Mouse (Mus musculus) monocyte, adult 5-6 weeks (primary cell): Measurements from ENCODE around the gene Cdkal1. TPM values are rescaled to one million over a fixed set of nuclear protein-coding genes. Genes with fewer than 3 reads are reported as not detected.

ENCODE experiments used
- ATAC-seq: fragments of 153-309, 156-312 bp; replicated peaks from 2 replicates; pipeline ENCODE4 v1.8.0; 2017; ENCODE audit warnings: mild to moderate bottlenecking; ENCODE audit not compliant: low TSS enrichment, insufficient number of reproducible peaks, severe bottlenecking, poor library complexity, low FRiP score
- total RNA-seq: library from RNA; stranded (forward); fragments of 200-1000, 200-491, 200-594 nt; gene quantifications from 3 replicates; pipeline ENCODE4 v1.2.3, GENCODE M21; 2017

Cdkal1 gene
- total RNA-seq, 1 experiment from 2014 or later = 60.5 TPM

- no peak for ATAC-seq
These were observed 191.6 kb downstream of the Cdkal1 start for GRCm38 (mm10) chr13:29663908-29664307.

- ATAC-seq = no peak
These were observed 199.6 kb downstream of the Cdkal1 start for GRCm38 (mm10) chr13:29655841-29656365.

- ATAC-seq = no peak
These were observed 202.1 kb downstream of the Cdkal1 start for GRCm38 (mm10) chr13:29653407-29653806.

- ATAC-seq = no peak
These were observed 202.7 kb downstream of the Cdkal1 start for GRCm38 (mm10) chr13:29652791-29653190.

- ATAC-seq = no peak
These were observed 204.8 kb downstream of the Cdkal1 start for GRCm38 (mm10) chr13:29650576-29651236.

- no peak for ATAC-seq
These were observed 205.9 kb downstream of the Cdkal1 start for GRCm38 (mm10) chr13:29649593-29649992.

GRCm38 (mm10) chr13:29642226-29642625 lies 213.2 kb downstream of the Cdkal1 start:
- ATAC-seq = no peak

GRCm38 (mm10) chr13:29641200-29641599 lies 214.3 kb downstream of the Cdkal1 start:
- ATAC-seq = no peak

GRCm38 (mm10) chr13:29640186-29640585 lies 215.3 kb downstream of the Cdkal1 start:
- ATAC-seq = no peak

- ATAC-seq = no peak
These were observed 217.2 kb downstream of the Cdkal1 start for GRCm38 (mm10) chr13:29638303-29638702.

GRCm38 (mm10) chr13:29637788-29638187 lies 217.7 kb downstream of the Cdkal1 start:
- ATAC-seq = no peak

GRCm38 (mm10) chr13:29635581-29635980 lies 219.9 kb downstream of the Cdkal1 start:
- no peak for ATAC-seq

GRCm38 (mm10) chr13:29631342-29631741 lies 224.1 kb downstream of the Cdkal1 start:
- ATAC-seq = no peak

GRCm38 (mm10) chr13:29628607-29629006 lies 226.9 kb downstream of the Cdkal1 start:
- ATAC-seq = no peak

GRCm38 (mm10) chr13:29627438-29628124 lies 227.9 kb downstream of the Cdkal1 start:
- no peak for ATAC-seq

- ATAC-seq = no peak
These were observed 230.5 kb downstream of the Cdkal1 start for GRCm38 (mm10) chr13:29624929-29625328.

- ATAC-seq = no peak
These were observed 231.7 kb downstream of the Cdkal1 start for GRCm38 (mm10) chr13:29623636-29624239.

- ATAC-seq = no peak
These were observed 233.6 kb downstream of the Cdkal1 start for GRCm38 (mm10) chr13:29621881-29622280.

- ATAC-seq = no peak
These were observed 234.1 kb downstream of the Cdkal1 start for GRCm38 (mm10) chr13:29621363-29621762.

GRCm38 (mm10) chr13:29620826-29621225 lies 234.6 kb downstream of the Cdkal1 start:
- no peak for ATAC-seq
